Mouse (Mus musculus) C2C12 (cell line): ENCODE data around the gene Myo6. TPM values are rescaled to one million over a fixed set of nuclear protein-coding genes. Genes with fewer than 3 reads are reported as not detected.

Experiments used
- H3K27me3 ChIP-seq: one replicate; pipeline ENCODE4 v1.6.1; 2011; ENCODE audit not compliant: control insufficient read depth, insufficient read depth, insufficient read length
- H3K36me3 ChIP-seq: one replicate; pipeline ENCODE4 v1.6.1; 2011; ENCODE audit not compliant: control insufficient read depth, insufficient read depth
- H3K4me3 ChIP-seq: one replicate; pipeline ENCODE4 v1.5.1; 2011; ENCODE audit warnings: mild to moderate bottlenecking, control low read depth; ENCODE audit not compliant: poor library complexity, insufficient read depth, severe bottlenecking
- H3K79me2 ChIP-seq: one replicate; pipeline ENCODE4 v1.6.1; 2011; ENCODE audit not compliant: control insufficient read depth, insufficient read depth
- H3K79me3 ChIP-seq: one replicate; pipeline ENCODE4 v1.6.1; 2011; ENCODE audit warnings: low read depth, control low read depth
- H3ac ChIP-seq: one replicate; pipeline ENCODE3; 2011; ENCODE audit warnings: low read depth; ENCODE audit not compliant: control insufficient read depth, insufficient read length
- CEBPB ChIP-seq: IDR thresholded peaks from one replicate; pipeline ENCODE4 v1.6.1; 2011; ENCODE audit warnings: low read depth, mild to moderate bottlenecking, control low read depth, moderate library complexity
- CTCF ChIP-seq: IDR thresholded peaks from one replicate; pipeline ENCODE4 v1.5.1; 2011; ENCODE audit not compliant: control insufficient read depth, insufficient read depth, insufficient read length
- FOSL1 ChIP-seq: IDR thresholded peaks from one replicate; pipeline ENCODE4 v1.8.0; 2011; ENCODE audit warnings: mild to moderate bottlenecking, low read length; ENCODE audit not compliant: poor library complexity, insufficient read depth, severe bottlenecking
- MAX ChIP-seq: IDR thresholded peaks from one replicate; pipeline ENCODE4 v1.6.1; 2011; ENCODE audit warnings: mild to moderate bottlenecking, control low read depth
- MYOD1 ChIP-seq: IDR thresholded peaks from one replicate; pipeline ENCODE4 v1.6.1; 2011; ENCODE audit warnings: low read depth; ENCODE audit not compliant: control insufficient read depth, insufficient read length
- MYOG ChIP-seq: IDR thresholded peaks from one replicate; pipeline ENCODE4 v1.6.1; 2011; ENCODE audit not compliant: control insufficient read depth, insufficient read length; ENCODE audit errors: extremely low read depth
- USF1 ChIP-seq: IDR thresholded peaks from one replicate; pipeline ENCODE4 v1.6.1; 2011; ENCODE audit warnings: low read depth, mild to moderate bottlenecking, control low read depth, moderate library complexity
- polyA plus RNA-seq: library from polyadenylated mRNA; unstranded; fragments of >200 nt; fragmentation: generic; extraction: Trizol; gene quantifications from one replicate; pipeline ENCODE4 v1.2.1, GENCODE M21; 2012; ENCODE audit warnings: missing spikeins

Myo6 gene
- polyA plus RNA-seq, 1 experiment, result 1.3 TPM

GRCm38 (mm10) chr9:80186693-80187092, 21.9 kb downstream of the Myo6 start:
- TF ChIP-seq FOSL1, result no peak
- no peak for TF ChIP-seq USF1
- TF ChIP-seq CEBPB, result no peak
- no peak for TF ChIP-seq MAX
- TF ChIP-seq MYOD1, result no peak
- no peak for TF ChIP-seq MYOG
- TF ChIP-seq CTCF, result no peak
- Histone ChIP-seq H3K4me3 (no peak overlapping the region), H3K79me2 (no peaks in the 10 kb centered on the region), H3K79me3 (no peaks in the 10 kb centered on the region), H3K27me3 (no peaks in the 10 kb centered on the region), H3ac (no peak overlapping the region), H3K36me3 (no peaks in the 10 kb centered on the region)

GRCm38 (mm10) chr9:80188324-80188893, 23.6 kb downstream of the Myo6 start:
- Histone ChIP-seq H3K36me3 (no peaks in the 10 kb centered on the region), H3ac (no peak overlapping the region), H3K4me3 (no peak overlapping the region), H3K79me3 (no peaks in the 10 kb centered on the region), H3K79me2 (no peaks in the 10 kb centered on the region), H3K27me3 (no peaks in the 10 kb centered on the region)
- TF ChIP-seq MYOG, result no peak
- TF ChIP-seq CEBPB, result no peak
- no peak for TF ChIP-seq FOSL1
- TF ChIP-seq MAX, result no peak
- TF ChIP-seq CTCF, result no peak
- TF ChIP-seq USF1, result no peak
- no peak for TF ChIP-seq MYOD1

- TF ChIP-seq MYOD1, result no peak
- TF ChIP-seq MAX, result no peak
- no peak for TF ChIP-seq USF1
- no peak for TF ChIP-seq MYOG
- TF ChIP-seq FOSL1, result no peak
- TF ChIP-seq CTCF, result no peak
- no peaks in the 10 kb centered on the region for H3K79me2 ChIP-seq
- no peaks in the 10 kb centered on the region for H3K27me3 ChIP-seq
- no peaks in the 10 kb centered on the region for H3K36me3 ChIP-seq
- no peaks in the 10 kb centered on the region for H3K79me3 ChIP-seq
- H3ac ChIP-seq, result no peak overlapping the region
- H3K4me3 ChIP-seq, result no peak overlapping the region
These were observed 26.4 kb downstream of the Myo6 start for GRCm38 (mm10) chr9:80191240-80191639.

GRCm38 (mm10) chr9:80192324-80192723, 27.5 kb downstream of the Myo6 start:
- no peaks in the 10 kb centered on the region for H3K27me3 ChIP-seq
- H3K79me2 ChIP-seq, result no peaks in the 10 kb centered on the region
- H3K36me3 ChIP-seq, result no peaks in the 10 kb centered on the region
- H3K4me3 ChIP-seq, result no peak overlapping the region
- TF ChIP-seq CTCF (no peak), MAX (no peak), MYOG (no peak), FOSL1 (no peak), CEBPB (no peak), USF1 (no peak), MYOD1 (no peak)
- H3ac ChIP-seq, result no peak overlapping the region
- H3K79me3 ChIP-seq, result no peaks in the 10 kb centered on the region

- Histone ChIP-seq H3ac (no peak overlapping the region), H3K27me3 (no peaks in the 10 kb centered on the region), H3K4me3 (no peak overlapping the region), H3K79me3 (no peaks in the 10 kb centered on the region), H3K36me3 (no peaks in the 10 kb centered on the region), H3K79me2 (no peaks in the 10 kb centered on the region)
- TF ChIP-seq MYOD1 (no peak), CTCF (no peak), MYOG (no peak), USF1 (no peak), MAX (no peak), FOSL1 (no peak), CEBPB (no peak)
These were observed 29.6 kb downstream of the Myo6 start for GRCm38 (mm10) chr9:80194446-80194845.

- no peak overlapping the region for H3K4me3 ChIP-seq
- no peaks in the 10 kb centered on the region for H3K79me2 ChIP-seq
- H3K79me3 ChIP-seq, result no peaks in the 10 kb centered on the region
- no peaks in the 10 kb centered on the region for H3K36me3 ChIP-seq
- H3K27me3 ChIP-seq, result no peaks in the 10 kb centered on the region
- H3ac ChIP-seq, result no peak overlapping the region
- TF ChIP-seq CTCF (no peak), CEBPB (no peak), USF1 (no peak), MAX (no peak), FOSL1 (no peak), MYOD1 (no peak), MYOG (no peak)
These were observed 31.3 kb downstream of the Myo6 start for GRCm38 (mm10) chr9:80196161-80196560.
